Mouse (Mus musculus) E14TG2a.4 (cell line): Measurements from ENCODE around the gene Dnmbp.
A peak's percentile ranks its signal among the peaks of the same experiment; 100 is the strongest.
"Not testable (repeated sequence)": the region's sequence is repeated elsewhere in the genome, so short reads cannot be mapped to it uniquely, and the experiment has no call there.

Experiments
- H3K27me3 ChIP-seq: 2 replicates; pipeline ENCODE4 v1.6.1; 2014; ENCODE audit warnings: low read length, control low read depth; ENCODE audit not compliant: insufficient read depth
- H3K36me3 ChIP-seq: 2 replicates; pipeline ENCODE4 v1.6.1; 2014; ENCODE audit warnings: low read length, control low read depth; ENCODE audit not compliant: insufficient read depth
- H3K4me1 ChIP-seq: replicated peaks from 2 replicates; pipeline ENCODE4 v1.6.1; 2014; ENCODE audit warnings: low read depth, low read length, control low read depth
- H3K4me3 ChIP-seq: replicated peaks from 2 replicates; pipeline ENCODE4 v1.5.1; 2014; ENCODE audit warnings: mild to moderate bottlenecking, low read length
- H3K9me3 ChIP-seq: 2 replicates; pipeline ENCODE4 v1.6.1; 2014; ENCODE audit warnings: low read length, control low read depth
- CTCF ChIP-seq: conservative IDR thresholded peaks from 2 replicates; pipeline ENCODE4 v1.5.1; 2014; ENCODE audit warnings: low read length
- NANOG ChIP-seq: IDR thresholded peaks from 2 replicates; pipeline ENCODE4 v1.6.1; 2014; ENCODE audit warnings: borderline replicate concordance, low read length, mixed read lengths
- POU5F1 ChIP-seq: IDR thresholded peaks from 2 replicates; pipeline ENCODE4 v1.6.1; 2014; ENCODE audit warnings: low read length, borderline replicate concordance

Gene Dnmbp

DNA sequence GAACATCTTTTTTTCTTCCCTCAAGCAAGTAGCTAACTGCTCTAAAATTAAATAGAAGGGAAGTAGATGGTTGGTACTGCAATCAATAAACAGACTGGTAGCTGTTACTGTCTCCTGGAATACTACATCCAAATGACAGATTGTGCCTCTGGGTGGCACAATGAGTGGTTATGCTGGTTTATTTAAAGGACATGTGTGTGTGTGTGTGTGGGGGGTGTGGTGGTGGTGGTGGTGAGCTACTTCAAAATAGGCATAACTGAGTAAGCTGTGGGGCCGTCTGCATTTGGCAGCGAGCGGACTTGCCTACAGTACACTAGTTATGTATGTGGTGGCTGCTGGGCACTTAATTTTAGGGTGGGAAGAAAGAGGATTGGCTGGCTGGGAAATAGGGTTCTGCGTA lies 17.9 kb upstream of the Dnmbp start:
- no peaks in the 10 kb centered on the region; the same call in 1 of the 2 replicates for H3K27me3 ChIP-seq
- TF ChIP-seq NANOG: no peak
- TF ChIP-seq POU5F1: no peak
- no peak for TF ChIP-seq CTCF
- no peak overlapping the region for H3K4me3 ChIP-seq
- no peaks in the 10 kb centered on the region for H3K4me1 ChIP-seq
- no peaks in the 10 kb centered on the region for H3K36me3 ChIP-seq
- H3K9me3 ChIP-seq: no peaks in the 10 kb centered on the region

DNA sequence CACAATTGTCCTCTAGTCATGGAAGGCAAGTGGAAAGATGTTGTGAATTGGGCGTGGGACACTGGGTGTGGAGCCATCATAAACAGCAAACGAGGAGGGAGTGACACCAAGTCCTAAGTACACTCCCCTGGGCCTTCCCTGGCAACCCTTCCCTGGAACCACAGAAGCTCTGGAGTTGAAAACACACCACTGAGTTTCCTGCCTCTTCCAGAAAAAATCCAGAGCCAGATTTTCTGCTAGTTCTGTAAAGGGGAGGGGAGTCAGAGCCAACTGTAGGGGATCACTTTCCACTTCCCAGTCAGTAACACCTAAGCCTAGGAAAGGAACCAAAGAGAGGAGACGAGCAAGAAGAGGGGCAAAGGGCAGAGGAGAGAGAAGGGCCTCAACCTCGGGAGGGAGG lies 17.4 kb upstream of the Dnmbp start:
- TF ChIP-seq NANOG (no peak), POU5F1 (no peak), CTCF (no peak)
- H3K36me3 ChIP-seq: no peaks in the 10 kb centered on the region
- H3K9me3 ChIP-seq: no peaks in the 10 kb centered on the region

DNA sequence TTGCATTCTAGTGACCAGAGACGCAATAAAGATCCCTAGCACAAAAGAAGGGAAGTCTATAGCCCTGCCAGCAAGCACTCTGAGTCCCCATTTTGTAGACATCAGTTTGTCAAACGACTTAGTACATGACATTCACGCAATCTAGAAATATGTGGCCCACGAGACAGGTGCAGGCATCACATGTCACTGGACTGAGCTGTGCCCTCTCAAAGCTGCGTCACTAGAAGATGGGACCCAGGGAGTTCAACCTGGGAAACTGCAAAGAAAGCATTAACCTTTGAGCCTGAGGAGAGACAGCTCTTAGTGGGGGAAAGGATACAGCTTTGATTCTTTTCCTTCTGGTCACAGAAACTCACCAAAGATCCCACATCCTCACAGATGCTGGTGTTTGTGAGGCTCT lies 15.3 kb upstream of the Dnmbp start:
- H3K27me3 ChIP-seq: no peaks in the 10 kb centered on the region; the same call in 1 of the 2 replicates
- TF ChIP-seq NANOG (no peak), POU5F1 (no peak), CTCF (no peak)
- H3K36me3 ChIP-seq: no peaks in the 10 kb centered on the region
- no peaks in the 10 kb centered on the region for H3K9me3 ChIP-seq
- no peak overlapping the region for H3K4me3 ChIP-seq
- no peaks in the 10 kb centered on the region for H3K4me1 ChIP-seq

More for the DNA sequence above, 17.4 kb upstream of the Dnmbp start:
- no peaks in the 10 kb centered on the region for H3K4me1 ChIP-seq
- H3K27me3 ChIP-seq: no peaks in the 10 kb centered on the region; the same call in 1 of the 2 replicates
- no peak overlapping the region for H3K4me3 ChIP-seq

DNA sequence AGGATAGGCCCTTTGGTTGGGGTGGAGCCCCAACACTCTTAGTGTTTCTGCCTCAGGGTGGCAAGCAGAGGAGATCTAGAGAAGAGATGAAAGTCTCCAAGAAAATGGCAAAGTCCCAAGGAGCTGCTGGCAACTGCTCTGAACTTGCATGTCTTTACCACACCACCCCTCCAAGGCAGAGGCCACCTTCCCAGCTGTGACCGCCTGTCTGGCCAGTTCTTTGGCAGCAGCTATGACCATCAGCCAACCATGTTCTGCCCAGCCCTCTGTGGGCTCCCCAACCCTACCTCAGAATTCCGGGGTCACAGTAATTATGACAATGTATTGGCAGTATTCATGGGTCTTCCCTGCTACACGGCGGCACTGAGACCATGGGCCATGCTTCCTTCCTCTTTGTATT lies 14.9 kb upstream of the Dnmbp start:
- TF ChIP-seq NANOG (no peak), POU5F1 (no peak)
- no peaks in the 10 kb centered on the region for H3K36me3 ChIP-seq
- H3K4me3 ChIP-seq: no peak overlapping the region
- H3K9me3 ChIP-seq: no peaks in the 10 kb centered on the region
- no peaks in the 10 kb centered on the region; the same call in 1 of the 2 replicates for H3K27me3 ChIP-seq
- H3K4me1 ChIP-seq: peaks cover 2% of the 10 kb centered on the region; the same call in 1 of the 2 replicates

DNA sequence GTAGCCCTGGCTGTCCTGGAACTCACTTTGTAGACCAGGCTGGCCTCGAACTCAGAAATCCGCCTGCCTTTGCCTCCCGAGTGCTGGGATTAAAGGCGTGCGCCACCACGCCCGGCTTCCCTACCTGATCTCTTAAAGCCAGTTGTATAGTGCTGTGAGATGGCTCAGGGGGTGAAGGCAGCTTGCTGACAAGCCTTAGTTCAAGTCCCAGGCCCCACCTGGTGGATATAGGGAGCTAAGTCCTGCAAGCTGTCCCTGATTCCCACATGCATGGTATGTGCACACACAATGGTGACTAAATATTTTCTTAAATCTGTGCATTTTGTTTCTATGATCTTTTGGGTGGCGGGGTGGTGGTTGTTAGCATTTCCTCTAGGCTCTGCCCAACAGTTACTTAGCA lies 12.9 kb upstream of the Dnmbp start:
- H3K36me3 ChIP-seq, H3K9me3 ChIP-seq, H3K27me3 ChIP-seq, H3K4me3 ChIP-seq: not testable (repeated sequence)
- peaks cover 11% of the 10 kb centered on the region for H3K4me1 ChIP-seq

DNA sequence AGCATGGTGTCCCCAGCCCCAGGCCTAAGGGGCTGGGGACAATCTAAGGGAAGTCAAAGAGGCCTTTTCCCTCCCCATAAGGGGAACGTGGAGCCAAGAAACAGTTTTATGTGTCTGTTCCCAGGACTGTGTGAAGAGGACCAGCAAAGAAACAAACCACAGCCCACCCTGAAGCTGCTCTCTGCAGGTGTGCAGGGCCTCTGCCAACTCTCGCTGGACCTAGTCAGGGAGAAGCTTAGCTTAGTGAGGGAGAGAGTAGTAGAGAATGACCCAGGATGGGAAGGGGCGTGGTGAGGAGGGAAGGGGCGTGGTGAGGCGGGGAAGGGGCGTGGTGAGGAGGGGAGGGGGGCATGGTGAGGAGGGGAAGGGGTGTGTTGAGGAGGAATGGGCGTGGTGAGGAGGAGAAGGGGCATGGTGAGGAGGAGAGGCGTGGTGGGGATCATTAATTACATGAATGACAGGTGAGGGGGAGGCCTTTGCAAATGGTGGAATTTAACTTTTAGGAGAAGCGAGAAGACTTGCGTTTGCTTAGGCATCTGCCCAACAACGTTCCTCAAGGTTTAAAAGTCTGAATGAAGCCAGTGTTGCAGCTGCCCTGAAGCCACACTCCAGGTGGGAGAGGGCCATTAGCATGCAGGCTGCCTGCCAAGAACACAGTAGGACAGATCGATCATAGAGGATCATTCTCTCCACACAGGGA lies 9.3 kb upstream of the Dnmbp start:
- Histone ChIP-seq H3K4me3 (peak overlapping the region; percentile 41), H3K27me3 (no peaks in the 10 kb centered on the region; the same call in 1 of the 2 replicates), H3K36me3 (no peaks in the 10 kb centered on the region), H3K9me3 (no peaks in the 10 kb centered on the region), H3K4me1 (peaks cover 11% of the 10 kb centered on the region)
- TF ChIP-seq NANOG: no peak

DNA sequence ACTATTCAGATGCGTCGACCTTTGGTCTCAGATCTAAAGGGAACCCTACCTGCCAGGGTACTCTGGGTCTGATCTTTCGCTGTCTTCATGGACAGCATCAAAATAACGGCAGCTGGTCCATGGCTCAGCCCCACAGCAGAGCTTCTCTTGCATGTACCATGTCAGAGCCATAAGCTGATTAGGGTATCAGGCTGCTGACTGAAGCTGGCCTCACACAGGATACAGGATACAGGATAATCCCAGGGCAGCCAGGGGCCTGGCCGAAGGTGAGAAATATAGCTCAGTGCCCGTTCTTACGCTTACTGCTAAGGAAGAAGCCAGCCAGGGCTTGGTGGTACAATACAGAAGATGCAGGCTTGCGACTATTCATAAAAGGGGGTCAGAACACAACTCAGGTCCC lies 4.6 kb upstream of the Dnmbp start:
- Histone ChIP-seq H3K4me1 (peaks cover 27% of the 10 kb centered on the region), H3K36me3 (no peaks in the 10 kb centered on the region), H3K9me3 (no peaks in the 10 kb centered on the region), H3K27me3 (peaks cover 11% of the 10 kb centered on the region), H3K4me3 (no peak overlapping the region)
- TF ChIP-seq CTCF: no peak
- no peak for TF ChIP-seq NANOG
- no peak for TF ChIP-seq POU5F1

DNA sequence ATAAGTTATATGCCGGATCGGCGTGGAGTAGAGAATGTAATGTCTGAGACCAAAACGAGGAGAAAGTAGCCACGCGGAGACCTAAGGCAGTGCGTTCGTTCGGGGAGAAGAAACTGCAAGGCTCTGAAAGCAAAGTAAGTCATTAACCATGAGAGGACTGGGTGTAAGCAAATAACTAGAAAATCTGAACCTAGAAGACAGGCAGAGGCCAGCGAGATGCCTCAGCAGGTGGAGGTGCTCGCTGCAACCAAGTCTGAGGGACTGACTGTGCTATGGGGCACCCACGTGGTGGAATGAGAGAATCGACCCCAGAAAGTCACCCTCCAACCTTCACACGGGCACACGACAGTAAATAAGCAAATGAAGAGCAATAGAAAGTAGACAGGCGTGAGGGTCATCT lies 3.1 kb upstream of the Dnmbp start:
- H3K9me3 ChIP-seq: no peaks in the 10 kb centered on the region
- H3K36me3 ChIP-seq: no peaks in the 10 kb centered on the region
- peaks cover 35% of the 10 kb centered on the region for H3K4me1 ChIP-seq
- TF ChIP-seq POU5F1 (no peak), CTCF (no peak), NANOG (no peak)
- peaks cover 25% of the 10 kb centered on the region for H3K27me3 ChIP-seq
- H3K4me3 ChIP-seq: 0 out of 2 replicates have a peak overlapping the region, but pooled peaks have one; percentile 7

DNA sequence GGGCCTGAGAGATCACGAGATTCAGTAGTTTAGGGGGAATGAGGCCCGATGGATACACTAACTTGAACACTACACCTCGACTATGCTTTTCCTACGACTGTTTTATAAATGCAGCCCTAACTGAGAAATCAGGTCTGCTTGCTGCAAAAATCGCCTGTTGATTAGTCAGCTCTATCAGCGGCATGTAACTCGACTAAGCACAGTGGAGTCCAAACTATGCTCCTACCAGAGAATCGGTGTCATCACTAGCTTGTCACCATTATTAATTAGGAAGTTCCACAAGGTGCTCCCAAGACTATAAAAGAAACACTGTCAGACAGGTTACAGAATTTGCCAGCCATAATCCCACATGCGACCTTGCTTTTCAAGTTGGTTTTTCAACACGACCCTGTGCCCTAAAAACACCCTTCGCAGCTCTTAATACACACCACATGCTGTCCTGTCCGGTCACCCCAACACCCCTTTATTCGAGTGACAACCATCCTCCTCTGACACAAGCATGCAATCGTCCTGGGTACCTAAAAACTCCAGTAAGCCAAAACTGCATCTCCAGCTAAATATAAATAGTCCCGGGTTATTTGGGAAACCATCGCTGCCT lies 721 bp downstream of the Dnmbp start:
- peaks cover 25% of the 10 kb centered on the region for H3K27me3 ChIP-seq
- peaks cover 50% of the 10 kb centered on the region for H3K4me1 ChIP-seq
- H3K4me3 ChIP-seq: peak overlapping the region; percentile 85
- no peaks in the 10 kb centered on the region for H3K9me3 ChIP-seq
- no peaks in the 10 kb centered on the region for H3K36me3 ChIP-seq
- TF ChIP-seq POU5F1 (no peak), CTCF (no peak), NANOG (no peak)
